Mouse (Mus musculus) heart, embryonic 14.5 days (tissue): ENCODE results near the gene Ckap5. TPM values are rescaled to one million over a fixed set of nuclear protein-coding genes. Genes with fewer than 3 reads are reported as not detected.
A peak's percentile ranks its signal among the peaks of the same experiment; 100 is the strongest.

Source experiments
- ATAC-seq: fragments of 200-750 bp; cut with Nextera tagmentation; 2 replicates; pipeline ENCODE4 v1.8.0; 2017; ENCODE audit warnings: low read depth, moderate TSS enrichment; ENCODE audit not compliant: insufficient number of reproducible peaks, insufficient read depth, low FRiP score
- H3K27ac ChIP-seq, 2 experiments: fragments of 200-500 bp in 1 of 2; fragments of 300-500 bp in 1 of 2; sonication (generic) in 1 of 2; replicated peaks in 1 of 2; 2 replicates each; pipeline ENCODE4 v1.5.1; 2012 to 2014; ENCODE audit warnings: low read depth in 2 of 2, low read length in 2 of 2, control low read depth in 1 of 2, mild to moderate bottlenecking in 1 of 2, mixed read lengths in 1 of 2; ENCODE audit not compliant: control insufficient read depth in 1 of 2, insufficient read depth in 1 of 2
- H3K27me3 ChIP-seq: fragments of 300-500 bp; sonication (generic); 2 replicates; pipeline ENCODE4 v1.6.1; 2014; ENCODE audit warnings: mild to moderate bottlenecking, low read length, control low read depth; ENCODE audit not compliant: control insufficient read depth, insufficient read depth
- H3K36me3 ChIP-seq: fragments of 300-500 bp; sonication (generic); 2 replicates; pipeline ENCODE4 v1.6.1; 2014; ENCODE audit warnings: mild to moderate bottlenecking, control low read depth, low read length, mixed read lengths; ENCODE audit not compliant: control insufficient read depth, insufficient read depth
- H3K4me1 ChIP-seq, 2 experiments: fragments of 200-500 bp in 1 of 2; fragments of 300-500 bp in 1 of 2; sonication (generic) in 1 of 2; 2 replicates each; pipeline ENCODE4 v1.6.1; 2012 to 2014; ENCODE audit warnings: low read length in 2 of 2, control low read depth in 1 of 2, mixed read lengths in 1 of 2; ENCODE audit not compliant: control insufficient read depth in 2 of 2, insufficient read depth in 2 of 2
- H3K4me2 ChIP-seq: fragments of 300-500 bp; sonication (generic); 2 replicates; pipeline ENCODE4 v1.6.1; 2014; ENCODE audit warnings: mild to moderate bottlenecking, low read length
- H3K4me3 ChIP-seq, 2 experiments: fragments of 200-500 bp in 1 of 2; fragments of 300-500 bp in 1 of 2; sonication (generic) in 1 of 2; 2 replicates each; pipeline ENCODE4 v1.5.1; 2012 to 2014; ENCODE audit warnings: low read length in 2 of 2, mild to moderate bottlenecking in 2 of 2, control low read depth in 1 of 2, low read depth in 1 of 2, moderate library complexity in 1 of 2; ENCODE audit not compliant: control insufficient read depth in 1 of 2, insufficient read depth in 1 of 2
- H3K9ac ChIP-seq: fragments of 300-500 bp; sonication (generic); 2 replicates; pipeline ENCODE4 v1.6.1; 2014; ENCODE audit warnings: mild to moderate bottlenecking, low read length
- H3K9me3 ChIP-seq: fragments of 300-500 bp; sonication (generic); 2 replicates; pipeline ENCODE4 v1.6.1; 2016; ENCODE audit warnings: low read length, control low read depth; ENCODE audit not compliant: control insufficient read depth
- WGBS: fragments of 180-500 bp; shearing (Covaris S2); extraction: QIAGEN DNeasy Blood & Tissue Kit; methylation state at CpG from one replicate; pipeline ENCODE4 v1.1.7; 2014; 5-methylcytosine and 5-hydroxymethylcytosine counted together
- polyA plus RNA-seq: library from polyadenylated mRNA; unstranded; fragments of >200 nt; fragmentation: Nextera tagmentation; extraction: Ambion mirVana; gene quantifications from 2 replicates; pipeline ENCODE4 v1.2.1, GENCODE M21; 2014

The Ckap5 gene
- polyA plus RNA-seq, 1 experiment from 2014 or later = 68.2 TPM

- ATAC-seq = no peak
- Histone ChIP-seq H3K4me1 (peaks cover 34 to 58% of the 10 kb centered on the region in 2 experiments), H3K4me3 (no peak overlapping the region), H3K27me3 (no peaks in the 10 kb centered on the region), H3K9me3 (no peaks in the 10 kb centered on the region), H3K36me3 (peaks cover 71% of the 10 kb centered on the region), H3K27ac (peak overlapping the region; percentile 75 to 85), H3K9ac (0 out of 2 replicates have a peak overlapping the region, but pooled peaks have one; percentile 27), H3K4me2 (peak overlapping the region; percentile 19; the same call in 1 of the 2 replicates)
- WGBS = 20% methylated on average over 5 of the region's 5 CpGs
Observed at GRCm38 (mm10) chr2:91655388-91655787, 128.8 kb downstream of the Ckap5 start.

- Histone ChIP-seq H3K36me3 (peaks cover 74% of the 10 kb centered on the region), H3K4me1 (peaks cover 34 to 56% of the 10 kb centered on the region in 2 experiments), H3K4me3 (no peak overlapping the region), H3K9me3 (no peaks in the 10 kb centered on the region), H3K4me2 (peak overlapping the region; percentile 19), H3K27me3 (no peaks in the 10 kb centered on the region), H3K27ac (peak overlapping the region; percentile 75 to 85), H3K9ac (peak overlapping the region; percentile 35)
- WGBS = 19% methylated on average over 6 of the region's 6 CpGs
- peak; percentile 32; the same call in 1 of the 2 replicates for ATAC-seq
Observed at GRCm38 (mm10) chr2:91655827-91656226, 129.3 kb downstream of the Ckap5 start.

GRCm38 (mm10) chr2:91656774-91657173, 130.2 kb downstream of the Ckap5 start:
- H3K4me3 ChIP-seq = no peak overlapping the region
- no peak for ATAC-seq
- peaks cover 32 to 47% of the 10 kb centered on the region in 2 experiments for H3K4me1 ChIP-seq
- peak overlapping the region; percentile 25 to 75; a peak in 2 of 4 replicates for H3K27ac ChIP-seq
- 44% methylated on average over 8 of the region's 8 CpGs for WGBS
- H3K27me3 ChIP-seq = no peaks in the 10 kb centered on the region
- H3K36me3 ChIP-seq = peaks cover 84% of the 10 kb centered on the region
- H3K9ac ChIP-seq = no peak overlapping the region
- H3K9me3 ChIP-seq = no peaks in the 10 kb centered on the region
- H3K4me2 ChIP-seq = peak overlapping the region; percentile 19

GRCm38 (mm10) chr2:91659657-91660056, 133.1 kb downstream of the Ckap5 start:
- Histone ChIP-seq H3K9ac (no peak overlapping the region), H3K9me3 (no peaks in the 10 kb centered on the region), H3K27me3 (no peaks in the 10 kb centered on the region), H3K4me2 (no peak overlapping the region), H3K27ac (no peak overlapping the region), H3K36me3 (peaks cover 98% of the 10 kb centered on the region), H3K4me1 (peaks cover 19 to 25% of the 10 kb centered on the region in 2 experiments), H3K4me3 (no peak overlapping the region)
- no peak for ATAC-seq
- 91% methylated on average over 8 of the region's 8 CpGs for WGBS

GRCm38 (mm10) chr2:91660981-91661380, 134.4 kb downstream of the Ckap5 start:
- no peak overlapping the region for H3K4me2 ChIP-seq
- H3K4me3 ChIP-seq = no peak overlapping the region
- H3K4me1 ChIP-seq = peaks cover 9 to 11% of the 10 kb centered on the region in 2 experiments
- H3K9me3 ChIP-seq = no peaks in the 10 kb centered on the region
- ATAC-seq = no peak
- H3K27ac ChIP-seq = no peak overlapping the region
- no peaks in the 10 kb centered on the region for H3K27me3 ChIP-seq
- H3K9ac ChIP-seq = no peak overlapping the region
- H3K36me3 ChIP-seq = peaks cover 94% of the 10 kb centered on the region
- 93% methylated on average over 6 of the region's 6 CpGs for WGBS

- Histone ChIP-seq H3K4me3 (no peak overlapping the region), H3K9me3 (no peaks in the 10 kb centered on the region), H3K4me1 (peaks cover 4 to 5% of the 10 kb centered on the region in 2 experiments; a peak in 3 of 4 replicates), H3K27me3 (no peaks in the 10 kb centered on the region), H3K36me3 (peaks cover 93% of the 10 kb centered on the region), H3K27ac (no peak overlapping the region), H3K9ac (no peak overlapping the region), H3K4me2 (no peak overlapping the region)
- ATAC-seq = no peak
Observed at GRCm38 (mm10) chr2:91664780-91665179, 138.2 kb downstream of the Ckap5 start.

- ATAC-seq = no peak
- H3K27ac ChIP-seq = no peak overlapping the region
- H3K9me3 ChIP-seq = no peaks in the 10 kb centered on the region
- no peak overlapping the region for H3K4me2 ChIP-seq
- H3K4me1 ChIP-seq = peaks cover 4 to 5% of the 10 kb centered on the region in 2 experiments; a peak in 3 of 4 replicates
- no peak overlapping the region for H3K9ac ChIP-seq
- 79% methylated on average over 6 of the region's 6 CpGs for WGBS
- peaks cover 94% of the 10 kb centered on the region for H3K36me3 ChIP-seq
- no peak overlapping the region for H3K4me3 ChIP-seq
- H3K27me3 ChIP-seq = no peaks in the 10 kb centered on the region
Observed at GRCm38 (mm10) chr2:91666386-91666910, 139.9 kb downstream of the Ckap5 start.

- Histone ChIP-seq H3K4me2 (no peak overlapping the region), H3K36me3 (peaks cover 94% of the 10 kb centered on the region), H3K4me1 (peaks cover 4 to 5% of the 10 kb centered on the region in 2 experiments; a peak in 3 of 4 replicates), H3K27ac (no peak overlapping the region), H3K9ac (no peak overlapping the region), H3K27me3 (no peaks in the 10 kb centered on the region), H3K4me3 (no peak overlapping the region), H3K9me3 (no peaks in the 10 kb centered on the region)
- 54% methylated on average over 2 of the region's 2 CpGs for WGBS
- ATAC-seq = no peak
Observed at GRCm38 (mm10) chr2:91667747-91668146, 141.2 kb downstream of the Ckap5 start.
